Mouse (Mus musculus) frontal cortex, postnatal 36 days (tissue): Measurements from ENCODE around the gene Cox4i1.

Experiments used
- DNase-seq, 2 experiments: peaks; one replicate each; pipeline ENCODE4 v3.0.0; 2022; ENCODE audit warnings: low spot score in 2 of 2

Gene Cox4i1

GRCm38 (mm10) chr8:120696401-120697153 is 28.6 kb downstream of the Cox4i1 start:
- no peak for DNase-seq

- DNase-seq: no peak
Measured at GRCm38 (mm10) chr8:120697154-120697978, 29.3 kb downstream of the Cox4i1 start.

GRCm38 (mm10) chr8:120697979-120698272 is 29.9 kb downstream of the Cox4i1 start:
- DNase-seq: no peak

- DNase-seq: no peak
Measured at GRCm38 (mm10) chr8:120698426-120698825, 30.4 kb downstream of the Cox4i1 start.

GRCm38 (mm10) chr8:120699079-120699478 is 31.1 kb downstream of the Cox4i1 start:
- no peak for DNase-seq

- no peak for DNase-seq
Measured at GRCm38 (mm10) chr8:120699565-120699964, 31.5 kb downstream of the Cox4i1 start.

GRCm38 (mm10) chr8:120700053-120700452 is 32.0 kb downstream of the Cox4i1 start:
- DNase-seq: no peak

DNA sequence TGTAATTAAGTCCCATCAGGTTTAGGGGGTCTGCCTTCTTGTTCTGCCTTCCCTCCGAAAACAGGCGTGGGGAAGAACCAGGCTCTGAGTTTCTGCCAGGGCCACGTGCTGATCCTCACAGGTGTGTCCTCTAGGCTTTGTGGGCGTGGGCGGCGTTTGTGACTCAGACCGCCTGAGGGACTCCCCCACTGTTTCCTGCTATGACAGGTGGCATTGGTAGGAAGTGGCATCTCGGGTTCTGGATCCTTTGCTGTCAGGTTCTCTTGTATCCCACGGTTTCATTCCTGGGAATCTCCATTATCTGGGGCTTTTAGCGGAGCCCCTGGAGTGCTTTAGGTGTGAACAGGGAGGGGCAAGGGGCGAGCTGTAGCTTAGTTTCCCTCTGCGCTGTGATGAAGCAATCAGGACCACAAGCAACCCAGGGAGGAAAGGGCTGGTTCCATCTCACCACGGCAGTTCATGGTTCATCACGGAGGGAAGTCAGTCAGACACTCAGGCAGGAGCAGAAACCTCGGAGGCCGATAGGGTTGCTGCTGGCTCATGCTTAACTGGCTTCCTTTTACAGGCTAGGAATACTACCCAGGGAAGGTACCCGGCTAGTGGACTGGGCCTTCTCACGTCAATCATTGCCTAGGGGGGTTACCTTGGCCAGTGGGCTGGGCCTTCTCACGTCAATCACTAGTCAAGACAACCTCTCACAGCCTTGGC is 33.9 kb downstream of the Cox4i1 start:
- no peak for DNase-seq

DNA sequence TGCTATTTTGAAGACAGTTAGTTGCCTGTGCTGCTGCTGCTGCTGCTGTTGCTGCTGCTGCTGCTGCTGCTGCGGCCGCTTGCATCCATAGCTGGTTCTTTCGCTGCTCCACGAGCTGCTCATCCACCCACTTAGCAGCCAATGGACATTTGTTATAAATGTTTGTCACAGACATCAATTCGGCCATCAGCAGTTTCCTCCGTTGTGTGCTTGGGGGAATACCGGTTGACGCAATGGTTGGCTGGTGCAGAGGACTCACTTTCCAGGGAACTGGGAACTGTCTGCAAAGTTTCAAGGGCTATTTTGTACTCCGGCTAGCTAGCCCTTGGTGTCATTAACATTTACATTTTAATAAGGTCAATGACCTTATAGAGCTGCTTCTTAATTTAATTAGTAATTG is 36.2 kb downstream of the Cox4i1 start:
- DNase-seq: no peak

DNA sequence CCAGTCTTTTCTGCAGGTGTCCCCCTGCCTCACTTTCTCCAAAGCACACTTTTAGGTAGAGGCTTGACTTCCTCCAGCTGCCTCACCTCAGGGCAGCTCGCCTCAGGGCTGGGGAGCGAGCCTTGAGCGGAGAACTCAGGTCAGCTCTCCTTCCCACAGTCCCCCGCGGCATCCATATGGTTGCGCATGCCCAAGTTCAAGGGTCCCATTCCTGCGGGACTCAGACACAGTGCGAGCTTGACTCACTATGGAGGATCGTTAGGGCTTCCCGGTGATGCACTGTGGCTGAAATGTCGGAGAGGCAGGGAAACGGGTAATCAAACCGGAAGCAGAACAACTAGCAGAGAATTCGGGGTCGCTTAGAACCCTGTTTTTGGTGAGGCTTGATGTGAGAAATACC is 37.1 kb downstream of the Cox4i1 start:
- no peak for DNase-seq

GRCm38 (mm10) chr8:120706193-120706592 is 38.2 kb downstream of the Cox4i1 start:
- DNase-seq: no peak

GRCm38 (mm10) chr8:120709176-120709575 is 41.2 kb downstream of the Cox4i1 start:
- DNase-seq: no peak

- no peak for DNase-seq
Measured at GRCm38 (mm10) chr8:120715200-120715599, 47.2 kb downstream of the Cox4i1 start.

- no peak for DNase-seq
Measured at GRCm38 (mm10) chr8:120715996-120716680, 48.1 kb downstream of the Cox4i1 start.

DNA sequence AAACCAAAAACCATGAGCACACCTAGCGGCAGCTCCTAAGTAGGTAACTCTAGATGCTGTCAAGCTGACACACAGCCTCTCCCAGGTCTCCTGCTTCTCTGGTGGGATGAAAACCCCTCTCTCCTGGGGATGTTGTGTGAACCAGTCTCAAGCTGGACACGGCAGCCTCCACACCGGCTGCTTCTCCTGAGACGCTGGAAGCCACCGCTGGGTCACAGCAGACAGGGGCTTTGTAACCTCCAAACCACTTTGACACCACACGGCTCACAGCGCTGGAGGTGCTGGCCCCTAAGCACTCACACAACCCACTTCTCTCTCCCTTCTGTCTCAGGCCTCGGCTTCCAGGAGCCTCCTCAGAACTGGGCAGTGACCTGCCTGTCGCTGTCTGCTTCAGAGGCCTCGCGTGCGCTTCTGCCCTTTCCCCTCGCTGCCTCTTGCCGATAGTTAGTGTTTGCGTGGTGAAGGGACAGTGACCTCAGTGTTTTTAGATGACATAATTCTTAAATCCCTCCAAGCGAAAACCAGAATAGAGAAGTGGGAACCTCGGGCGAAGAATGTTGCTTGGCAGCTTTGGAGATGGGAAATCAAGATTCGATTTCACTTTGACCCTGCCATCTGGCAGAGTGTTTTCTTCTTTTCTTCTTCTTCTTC is 51.7 kb downstream of the Cox4i1 start:
- DNase-seq: no peak

GRCm38 (mm10) chr8:120723025-120723424 is 55.0 kb downstream of the Cox4i1 start:
- DNase-seq: no peak
